Mouse (Mus musculus) G1E (cell line): ENCODE measurements around the gene Obsl1.

ENCODE experiments used
- CTCF ChIP-seq: IDR thresholded peaks from 2 replicates; pipeline ENCODE4 v1.5.1; 2012; ENCODE audit warnings: low read depth, low read length, inconsistent platforms, mixed read lengths
- GATA1 ChIP-seq: IDR thresholded peaks from 2 replicates; pipeline ENCODE4 v1.6.1; 2012; ENCODE audit warnings: borderline replicate concordance, low read length, inconsistent platforms, mixed read lengths
- TAL1 ChIP-seq: conservative IDR thresholded peaks from 2 replicates; pipeline ENCODE4 v1.6.1; 2012; ENCODE audit warnings: low read depth, low read length, inconsistent platforms, mixed read lengths

DNA sequence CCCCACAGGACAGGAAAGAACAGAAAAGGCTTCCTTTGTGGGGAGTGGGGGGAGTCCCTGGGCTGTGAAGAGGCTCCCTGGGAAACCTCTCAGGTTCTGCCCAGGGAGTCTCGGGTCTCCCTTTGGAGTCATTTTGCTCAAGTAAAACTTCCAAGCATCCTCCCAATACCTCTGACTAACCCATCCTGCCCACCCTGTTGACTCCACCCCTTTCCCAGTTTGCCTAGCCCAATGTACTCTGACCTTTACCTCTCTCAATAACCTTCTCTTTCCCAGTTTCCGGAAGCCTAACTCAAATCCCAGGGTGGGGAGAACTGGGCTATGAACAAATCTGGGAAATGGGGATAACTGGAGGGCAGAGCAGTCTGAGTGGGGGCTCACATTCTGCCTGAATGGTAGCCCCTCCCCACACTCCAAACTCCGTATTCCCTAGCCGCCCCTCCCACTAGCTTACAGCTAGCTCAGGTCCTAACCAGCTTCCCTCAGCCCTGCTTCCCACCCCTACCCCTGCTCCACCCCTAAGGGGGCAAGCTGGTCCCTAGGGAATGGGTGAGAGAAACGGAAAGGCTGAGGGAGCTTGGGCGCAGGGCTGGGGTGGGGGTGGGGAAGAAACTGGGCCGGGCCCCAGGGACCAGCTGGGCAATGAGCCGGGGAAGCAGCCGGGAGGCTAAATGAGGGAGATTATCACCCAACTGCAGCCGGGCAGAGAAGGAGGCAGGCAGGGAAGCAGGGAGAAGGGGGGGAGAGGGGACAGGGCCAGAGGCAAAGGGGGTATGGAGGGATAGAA, 58.8 kb downstream of the Obsl1 start:
- TF ChIP-seq CTCF: no peak
- no peak for TF ChIP-seq GATA1
- TF ChIP-seq TAL1: no peak; the same call in 1 of the 2 replicates
